Mouse (Mus musculus): ENCODE results near the gene Dnajc24. TPM values are rescaled to one million over a fixed set of nuclear protein-coding genes. Genes with fewer than 3 reads are reported as not detected.

Gene Dnajc24
- polyA plus RNA-seq, 1 experiment from 2014 or later = 41.7 TPM

DNA sequence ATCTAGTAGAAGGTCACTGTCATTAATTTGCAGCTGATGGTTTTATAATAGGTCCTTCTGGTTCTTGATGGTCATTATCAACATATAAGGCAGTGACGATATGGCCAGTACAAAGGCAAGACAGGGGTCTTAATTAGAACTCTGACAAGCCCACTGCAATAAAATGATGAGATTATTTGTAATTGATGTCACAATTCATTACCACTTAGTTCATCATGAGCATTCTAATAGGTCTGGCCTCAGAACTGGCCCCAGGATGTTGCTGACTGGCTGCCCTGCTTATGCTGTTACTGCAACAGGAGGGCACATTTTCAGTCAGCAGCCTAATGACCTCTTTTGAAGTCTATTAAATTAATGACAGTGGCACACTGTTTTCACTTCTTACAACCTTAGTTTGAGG, 39.9 kb downstream of the Dnajc24 start:
- Histone ChIP-seq H3K4me2 (no peak overlapping the region), H3K27ac (no peak overlapping the region), H3K27me3 (no peaks in the 10 kb centered on the region), H3K9ac (no peak overlapping the region), H3K9me3 (replicated peaks) (no peaks in the 10 kb centered on the region), H3K4me1 (no peaks in the 10 kb centered on the region), H3K4me3 (replicated peaks) (no peak overlapping the region), H3K36me3 (peaks cover 43% of the 10 kb centered on the region)
- no peak for ATAC-seq (replicated peaks; ENCODE audit: low FRiP score)
- WGBS = 90% methylated on average over 1 of the region's 1 CpGs

DNA sequence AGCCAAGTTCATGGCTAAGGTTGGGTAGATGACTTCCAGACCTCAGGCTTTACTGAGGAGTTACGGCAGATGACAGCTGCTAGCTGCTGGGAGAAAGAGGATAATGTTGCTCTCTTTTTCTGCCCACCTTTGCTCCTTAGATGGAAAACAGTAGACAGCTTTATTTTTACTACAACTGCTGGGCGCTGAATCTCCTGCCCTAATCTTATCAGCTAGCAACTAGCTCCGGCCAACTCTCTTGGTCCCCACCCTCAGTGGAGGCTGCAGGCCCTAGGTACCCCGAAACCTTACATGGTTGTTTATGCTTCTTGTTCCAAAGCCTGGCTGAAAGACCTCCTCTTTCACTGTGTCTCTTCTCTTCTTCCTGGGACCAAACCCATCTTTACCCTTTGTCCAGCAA, 49.5 kb downstream of the Dnajc24 start:
- H3K27ac ChIP-seq = no peak overlapping the region
- WGBS = 84% methylated on average over 4 of the region's 4 CpGs
- no peaks in the 10 kb centered on the region for H3K27me3 ChIP-seq
- H3K4me2 ChIP-seq = no peak overlapping the region
- no peaks in the 10 kb centered on the region for H3K9me3 ChIP-seq (replicated peaks)
- no peak overlapping the region for H3K4me3 ChIP-seq (replicated peaks)
- ATAC-seq (replicated peaks; ENCODE audit: low FRiP score) = no peak
- H3K9ac ChIP-seq = no peak overlapping the region
- no peaks in the 10 kb centered on the region for H3K4me1 ChIP-seq
- H3K36me3 ChIP-seq = peaks cover 4% of the 10 kb centered on the region; the same call in 1 of the 2 replicates

DNA sequence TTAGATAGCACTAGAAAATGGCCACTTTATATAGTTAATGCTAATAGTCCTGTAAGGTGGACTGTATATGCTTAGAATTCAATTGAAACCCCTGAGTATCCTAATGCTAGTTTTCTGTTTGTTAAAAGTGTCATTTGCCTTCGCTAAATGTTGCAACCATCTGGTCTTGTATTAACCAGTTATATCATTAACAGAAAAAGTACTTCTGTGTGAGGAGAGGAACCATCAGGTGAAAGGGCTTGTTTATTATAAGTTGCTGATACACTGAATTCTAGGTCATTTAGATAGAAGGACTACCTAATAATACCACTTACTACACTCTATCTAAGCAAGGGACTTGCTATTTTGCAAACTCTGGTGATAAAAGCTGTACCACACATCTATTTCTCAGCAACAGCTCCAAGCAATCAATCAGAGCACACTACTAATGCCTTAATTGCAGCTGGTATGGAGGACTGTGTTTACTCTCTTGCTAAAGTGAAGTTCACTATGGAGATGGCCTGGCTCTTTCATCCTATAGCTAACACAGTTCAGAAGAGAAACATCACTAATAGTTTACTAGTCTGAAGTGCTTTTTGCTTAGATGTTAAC, 51.9 kb downstream of the Dnajc24 start:
- WGBS = 84% methylated on average over 1 of the region's 1 CpGs
- Histone ChIP-seq H3K36me3 (0 out of 2 replicates have a peak, but pooled peaks cover 4% of the 10 kb centered on the region), H3K27ac (no peak overlapping the region), H3K27me3 (no peaks in the 10 kb centered on the region), H3K4me3 (replicated peaks) (no peak overlapping the region), H3K9ac (no peak overlapping the region), H3K9me3 (replicated peaks) (no peaks in the 10 kb centered on the region), H3K4me1 (no peaks in the 10 kb centered on the region), H3K4me2 (no peak overlapping the region)
- ATAC-seq (replicated peaks; ENCODE audit: low FRiP score) = no peak

DNA sequence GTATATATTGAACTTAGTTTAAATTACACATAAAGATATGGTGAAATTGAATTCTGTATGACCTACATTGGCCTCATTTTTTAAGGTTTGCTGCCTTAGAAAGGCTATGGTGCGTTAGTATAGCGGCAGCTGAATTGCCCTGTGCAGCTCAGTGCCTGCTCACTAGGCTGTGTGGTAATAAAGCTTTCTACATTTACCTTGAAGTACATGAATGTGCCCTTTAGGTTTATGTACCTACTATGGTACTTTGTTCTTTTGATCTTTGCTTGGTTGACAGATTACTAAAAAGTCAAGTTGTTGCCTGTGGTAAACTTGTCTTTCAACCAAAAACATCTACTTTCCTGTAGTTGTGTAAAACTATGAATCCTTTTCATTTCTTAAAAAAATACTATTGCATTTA, 53.2 kb downstream of the Dnajc24 start:
- Histone ChIP-seq H3K4me1 (no peaks in the 10 kb centered on the region), H3K36me3 (0 out of 2 replicates have a peak, but pooled peaks cover 4% of the 10 kb centered on the region), H3K4me3 (replicated peaks) (no peak overlapping the region), H3K9me3 (replicated peaks) (no peaks in the 10 kb centered on the region), H3K9ac (no peak overlapping the region), H3K4me2 (no peak overlapping the region), H3K27ac (no peak overlapping the region), H3K27me3 (no peaks in the 10 kb centered on the region)
- no peak for ATAC-seq (replicated peaks; ENCODE audit: low FRiP score)
- WGBS = 88% methylated on average over 2 of the region's 2 CpGs

- no peaks in the 10 kb centered on the region for H3K27me3 ChIP-seq
- no peak overlapping the region for H3K27ac ChIP-seq
- WGBS = 83% methylated on average over 5 of the region's 5 CpGs
- peaks cover 4% of the 10 kb centered on the region; the same call in 1 of the 2 replicates for H3K36me3 ChIP-seq
- no peak overlapping the region for H3K4me3 ChIP-seq (replicated peaks)
- ATAC-seq (replicated peaks; ENCODE audit: low FRiP score) = no peak
- H3K9ac ChIP-seq = no peak overlapping the region
- no peaks in the 10 kb centered on the region for H3K9me3 ChIP-seq (replicated peaks)
- H3K4me2 ChIP-seq = no peak overlapping the region
- no peaks in the 10 kb centered on the region for H3K4me1 ChIP-seq
Measured at GRCm38 (mm10) chr2:105917623-105918346, 85.6 kb downstream of the Dnajc24 start.

Small RNA genes lying within 50 kb of the gene (microRNA-seq; reads per million reads assigned to microRNA genes)
- not detected for gene Gm22002

Other genes with a start within 250 kb of the Dnajc24 start
- 39.3 and 40.9 TPM in 2 replicates for gene Elp4, start 99.0 kb downstream of the Dnajc24 start, polyA plus RNA-seq (2015; fragmentation: Nextera tagmentation; extraction: Ambion mirVana)
- gene Immp1l, start 98.9 kb downstream of the Dnajc24 start, polyA plus RNA-seq (2015; fragmentation: Nextera tagmentation; extraction: Ambion mirVana) = 125 and 140 TPM in 2 replicates

Data from kidney, embryonic 15.5 days (tissue).